Mouse (Mus musculus) forebrain, embryonic 12.5 days (tissue): Measurements from ENCODE around the gene Tes3-ps. TPM values are rescaled to one million over a fixed set of nuclear protein-coding genes. Genes with fewer than 3 reads are reported as not detected.

ENCODE experiments used
- ATAC-seq: fragments of 200-750 bp; cut with Nextera tagmentation; 2 replicates; pipeline ENCODE4 v1.8.0; 2017; ENCODE audit warnings: moderate TSS enrichment; ENCODE audit not compliant: low FRiP score
- H3K27ac ChIP-seq: fragments of 300-500 bp; sonication (generic); 2 replicates; pipeline ENCODE4 v1.5.1; 2016; ENCODE audit warnings: mild to moderate bottlenecking
- H3K27me3 ChIP-seq: fragments of 300-500 bp; sonication (generic); 2 replicates; pipeline ENCODE4 v1.6.1; 2016; ENCODE audit warnings: mild to moderate bottlenecking
- H3K36me3 ChIP-seq: fragments of 300-500 bp; sonication (generic); replicated peaks from 2 replicates; pipeline ENCODE4 v1.6.1; 2016; ENCODE audit warnings: mild to moderate bottlenecking
- H3K4me1 ChIP-seq: fragments of 300-500 bp; sonication (generic); 2 replicates; pipeline ENCODE4 v1.6.1; 2016
- H3K4me2 ChIP-seq: fragments of 300-500 bp; sonication (generic); 2 replicates; pipeline ENCODE4 v1.6.1; 2016; ENCODE audit warnings: mild to moderate bottlenecking, moderate library complexity
- H3K4me3 ChIP-seq: fragments of 300-500 bp; sonication (generic); replicated peaks from 2 replicates; pipeline ENCODE4 v1.5.1; 2016; ENCODE audit warnings: mild to moderate bottlenecking
- H3K9ac ChIP-seq: fragments of 300-500 bp; sonication (generic); 2 replicates; pipeline ENCODE4 v1.6.1; 2016; ENCODE audit warnings: mild to moderate bottlenecking
- H3K9me3 ChIP-seq: fragments of 300-500 bp; sonication (generic); 2 replicates; pipeline ENCODE4 v1.6.1; 2016
- WGBS: fragments of 180-500 bp; shearing (Covaris S2); methylation state at CpG from one replicate; pipeline ENCODE4 v1.1.7; 2016; 5-methylcytosine and 5-hydroxymethylcytosine counted together
- polyA plus RNA-seq: library from polyadenylated mRNA; unstranded; fragments of >200 nt; fragmentation: Nextera tagmentation; extraction: Ambion mirVana; gene quantifications from 2 replicates; pipeline ENCODE4 v1.2.1, GENCODE M21; 2016

Gene Tes3-ps
- 0.97 and 1.5 TPM in 2 replicates for polyA plus RNA-seq

DNA sequence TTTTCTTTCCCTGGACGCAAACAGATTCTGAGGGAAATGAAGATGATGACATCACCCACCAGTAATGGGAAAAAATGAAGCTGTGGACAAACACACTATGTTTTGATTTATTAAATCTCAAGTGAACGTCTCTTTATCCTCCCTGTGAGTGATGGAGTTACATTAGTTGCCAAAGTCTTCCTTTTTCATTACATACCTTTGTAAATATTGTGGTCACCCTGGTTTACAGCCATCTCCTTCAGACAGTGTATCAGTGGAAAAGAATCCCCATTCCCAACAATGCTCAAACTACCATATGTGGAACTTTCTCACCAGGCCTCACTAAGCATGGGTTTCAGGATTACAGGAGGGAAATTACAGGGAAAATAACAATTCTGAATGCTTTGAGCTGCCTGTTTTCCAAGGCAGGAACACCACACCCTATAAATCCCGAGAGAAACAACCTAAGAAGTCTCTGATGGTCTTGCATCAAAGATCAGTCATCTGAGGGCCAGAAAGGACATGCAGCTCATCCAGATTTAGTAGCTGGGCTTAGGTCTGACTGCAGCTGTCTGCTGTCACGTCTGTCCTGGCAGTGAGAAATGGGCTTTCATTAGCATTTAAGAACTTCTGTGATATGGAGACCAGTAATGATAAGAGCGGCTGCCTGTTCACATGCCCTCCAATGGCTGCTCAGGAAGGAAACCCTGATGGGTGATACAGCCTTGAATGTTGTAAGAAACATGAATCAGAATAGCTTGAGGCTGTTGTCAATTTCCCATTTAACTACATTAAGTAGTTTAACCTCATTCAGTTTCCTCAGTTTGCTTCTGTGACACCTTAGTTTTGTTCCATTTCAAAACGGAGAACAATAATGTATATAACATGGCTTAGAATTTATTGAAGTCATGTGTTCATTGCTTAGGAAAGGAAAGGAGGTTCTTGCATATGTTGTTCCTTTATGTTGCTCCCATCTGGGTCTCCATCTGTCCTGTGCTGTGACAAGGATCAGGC lies at the start of gene Tes3-ps:
Gene Tes3-ps, plus strand, starts transcription at position 943 of the 993 bp plus-strand sequence.
- H3K36me3 ChIP-seq = no peaks in the 10 kb centered on the region
- H3K9ac ChIP-seq = no peak within 1 kb of the TSS
- no peaks in the 10 kb centered on the region for H3K4me1 ChIP-seq
- H3K27ac ChIP-seq = no peak within 1 kb of the TSS
- no peaks in the 10 kb centered on the region for H3K27me3 ChIP-seq
- no peak for ATAC-seq
- H3K4me2 ChIP-seq = no peak within 1 kb of the TSS
- no peak within 1 kb of the TSS for H3K4me3 ChIP-seq
- 86% methylated on average over 6 of the region's 6 CpGs for WGBS
- H3K9me3 ChIP-seq = no peaks in the 10 kb centered on the region

DNA sequence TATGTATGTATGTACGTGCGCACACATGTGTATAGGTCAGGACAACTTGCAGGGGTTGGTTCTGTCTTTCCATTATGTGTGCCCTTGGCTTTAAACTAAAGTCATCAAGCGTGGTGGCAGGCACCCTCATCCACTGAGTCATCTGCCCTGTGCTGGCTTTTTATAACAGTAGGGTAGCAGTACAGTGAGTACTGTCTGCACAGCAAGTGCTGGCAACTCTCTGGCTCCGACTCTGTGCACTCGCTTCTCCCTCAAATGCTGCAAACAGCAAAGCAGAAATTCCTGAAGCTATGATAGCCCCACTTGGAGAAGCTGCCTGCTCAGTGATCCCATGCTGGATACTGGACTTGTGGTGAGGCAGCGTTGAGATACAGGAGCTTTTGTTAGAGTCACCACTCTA lies 48.7 kb upstream of the Tes3-ps start:
- Histone ChIP-seq H3K4me1 (no peaks in the 10 kb centered on the region), H3K4me2 (no peak overlapping the region), H3K4me3 (no peak overlapping the region), H3K9me3 (no peaks in the 10 kb centered on the region), H3K36me3 (peaks cover 41% of the 10 kb centered on the region), H3K27me3 (no peaks in the 10 kb centered on the region), H3K9ac (no peak overlapping the region), H3K27ac (no peak overlapping the region)
- ATAC-seq = no peak
- WGBS = 97% methylated on average over 6 of the region's 6 CpGs

- Histone ChIP-seq H3K27me3 (no peaks in the 10 kb centered on the region), H3K36me3 (peaks cover 50% of the 10 kb centered on the region), H3K27ac (no peak overlapping the region), H3K4me3 (no peak overlapping the region), H3K9me3 (no peaks in the 10 kb centered on the region), H3K4me1 (no peaks in the 10 kb centered on the region), H3K9ac (no peak overlapping the region), H3K4me2 (no peak overlapping the region)
- 51% methylated on average over 5 of the region's 5 CpGs for WGBS
- ATAC-seq = peak; percentile 63; the same call in 1 of the 2 replicates
These were observed 43.8 kb upstream of the Tes3-ps start for GRCm38 (mm10) chr13:49449318-49449749.

DNA sequence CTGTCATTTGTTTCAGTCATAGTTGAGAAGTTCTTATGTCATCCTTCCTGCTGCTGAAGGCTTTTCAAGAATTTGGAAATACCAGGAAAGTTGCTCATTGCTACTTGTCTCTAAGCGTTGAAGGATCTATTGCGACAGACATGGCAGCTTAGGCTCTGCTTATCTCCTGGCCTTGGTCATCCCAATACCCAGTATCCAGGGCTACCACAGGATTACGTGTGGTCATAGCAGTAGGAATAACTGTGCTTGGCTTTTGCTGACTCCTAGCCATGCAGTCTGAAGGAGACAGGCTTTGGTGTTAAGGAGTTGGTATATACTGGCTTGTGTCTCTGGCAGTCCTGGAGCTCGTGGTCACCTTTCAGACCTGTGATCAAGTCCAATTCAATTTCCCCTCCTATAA lies 32.8 kb upstream of the Tes3-ps start:
- H3K27ac ChIP-seq = no peak overlapping the region
- peaks cover 56% of the 10 kb centered on the region for H3K36me3 ChIP-seq

GRCm38 (mm10) chr13:49460692-49461414 lies 32.3 kb upstream of the Tes3-ps start:
- Histone ChIP-seq H3K9ac (no peak overlapping the region), H3K4me1 (no peaks in the 10 kb centered on the region), H3K36me3 (peaks cover 60% of the 10 kb centered on the region), H3K4me2 (no peak overlapping the region), H3K27ac (no peak overlapping the region), H3K9me3 (no peaks in the 10 kb centered on the region), H3K4me3 (no peak overlapping the region), H3K27me3 (no peaks in the 10 kb centered on the region)
- 83% methylated on average over 5 of the region's 5 CpGs for WGBS
- ATAC-seq = no peak

More for the DNA sequence above, 32.8 kb upstream of the Tes3-ps start:
- Histone ChIP-seq H3K27me3 (no peaks in the 10 kb centered on the region), H3K4me1 (no peaks in the 10 kb centered on the region), H3K4me2 (no peak overlapping the region), H3K9ac (no peak overlapping the region), H3K4me3 (no peak overlapping the region), H3K9me3 (no peaks in the 10 kb centered on the region)
- ATAC-seq = no peak
- 91% methylated on average over 4 of the region's 4 CpGs for WGBS

- Histone ChIP-seq H3K27ac (no peak overlapping the region), H3K9ac (no peak overlapping the region), H3K36me3 (peaks cover 60% of the 10 kb centered on the region), H3K4me3 (no peak overlapping the region), H3K4me1 (no peaks in the 10 kb centered on the region), H3K4me2 (no peak overlapping the region), H3K9me3 (no peaks in the 10 kb centered on the region), H3K27me3 (no peaks in the 10 kb centered on the region)
- WGBS = 89% methylated on average over 15 of the region's 15 CpGs
- no peak for ATAC-seq
These were observed 31.5 kb upstream of the Tes3-ps start for GRCm38 (mm10) chr13:49461458-49462132.

DNA sequence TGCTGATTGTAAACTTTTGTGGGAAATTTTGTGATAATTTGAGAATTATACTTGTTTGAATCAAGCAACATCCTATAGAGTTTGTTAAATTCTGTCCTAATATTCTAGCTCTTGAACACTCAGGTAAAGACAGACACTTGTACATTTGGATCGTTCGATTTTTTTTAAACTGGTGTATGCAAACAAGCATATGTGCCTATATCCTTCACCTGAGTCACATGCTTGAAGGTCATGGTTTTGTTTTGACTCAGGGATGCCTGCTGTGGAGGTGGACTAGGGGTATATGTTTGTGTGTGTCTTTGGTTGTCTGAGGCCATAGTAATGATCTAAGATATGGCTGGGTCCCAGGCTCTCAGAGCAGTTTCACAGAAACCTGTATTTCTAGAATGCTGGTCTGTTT lies 30.2 kb upstream of the Tes3-ps start:
- no peak for ATAC-seq
- H3K4me1 ChIP-seq = no peaks in the 10 kb centered on the region
- H3K4me3 ChIP-seq = no peak overlapping the region
- no peaks in the 10 kb centered on the region for H3K9me3 ChIP-seq
- H3K4me2 ChIP-seq = no peak overlapping the region
- H3K27me3 ChIP-seq = no peaks in the 10 kb centered on the region
- H3K36me3 ChIP-seq = peaks cover 56% of the 10 kb centered on the region
- H3K27ac ChIP-seq = no peak overlapping the region
- H3K9ac ChIP-seq = no peak overlapping the region
- 96% methylated on average over 2 of the region's 2 CpGs for WGBS

- Histone ChIP-seq H3K4me1 (no peaks in the 10 kb centered on the region), H3K27me3 (no peaks in the 10 kb centered on the region), H3K4me2 (no peak overlapping the region), H3K9me3 (no peaks in the 10 kb centered on the region), H3K27ac (no peak overlapping the region), H3K4me3 (no peak overlapping the region), H3K9ac (no peak overlapping the region), H3K36me3 (peaks cover 42% of the 10 kb centered on the region)
- ATAC-seq = no peak
- WGBS = 94% methylated on average over 4 of the region's 4 CpGs
These were observed 27.2 kb upstream of the Tes3-ps start for GRCm38 (mm10) chr13:49465875-49466274.

DNA sequence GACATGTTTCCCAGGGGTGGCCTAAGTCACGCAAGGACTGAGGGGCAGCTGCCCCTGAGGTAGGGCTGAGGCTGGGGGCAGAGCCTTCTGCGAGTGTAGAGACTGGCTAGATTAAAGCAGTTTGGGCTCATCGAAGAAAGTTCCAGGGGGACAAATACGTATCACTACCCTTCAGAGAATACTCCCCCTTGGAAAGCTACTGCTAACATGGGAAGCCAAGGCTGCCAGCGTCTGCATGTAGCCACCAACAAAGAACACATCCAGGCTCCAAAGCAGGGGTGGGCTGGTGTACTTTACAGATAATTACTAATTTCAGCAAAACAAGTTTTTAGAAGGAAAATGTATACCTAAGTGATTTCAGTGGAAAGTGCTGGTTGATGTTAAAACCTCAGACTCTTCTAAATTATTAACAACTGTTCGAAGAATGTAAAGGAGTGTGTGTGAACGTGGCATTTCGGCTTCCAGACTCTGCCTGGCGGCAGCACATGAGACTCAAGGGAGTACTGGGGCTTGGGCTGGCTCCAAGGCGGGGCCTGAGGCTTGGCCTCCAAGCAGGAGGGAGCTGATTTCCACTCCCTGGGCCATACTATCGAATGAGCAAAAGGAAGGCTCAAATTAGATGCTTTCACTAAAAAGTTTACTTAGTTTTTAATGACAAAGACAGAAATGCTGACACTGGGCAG lies 26.6 kb upstream of the Tes3-ps start:
- Histone ChIP-seq H3K27ac (no peak overlapping the region), H3K9ac (no peak overlapping the region), H3K4me3 (no peak overlapping the region), H3K4me1 (no peaks in the 10 kb centered on the region), H3K36me3 (peaks cover 36% of the 10 kb centered on the region), H3K4me2 (no peak overlapping the region), H3K9me3 (no peaks in the 10 kb centered on the region), H3K27me3 (no peaks in the 10 kb centered on the region)
- WGBS = 87% methylated on average over 11 of the region's 11 CpGs
- no peak for ATAC-seq

DNA sequence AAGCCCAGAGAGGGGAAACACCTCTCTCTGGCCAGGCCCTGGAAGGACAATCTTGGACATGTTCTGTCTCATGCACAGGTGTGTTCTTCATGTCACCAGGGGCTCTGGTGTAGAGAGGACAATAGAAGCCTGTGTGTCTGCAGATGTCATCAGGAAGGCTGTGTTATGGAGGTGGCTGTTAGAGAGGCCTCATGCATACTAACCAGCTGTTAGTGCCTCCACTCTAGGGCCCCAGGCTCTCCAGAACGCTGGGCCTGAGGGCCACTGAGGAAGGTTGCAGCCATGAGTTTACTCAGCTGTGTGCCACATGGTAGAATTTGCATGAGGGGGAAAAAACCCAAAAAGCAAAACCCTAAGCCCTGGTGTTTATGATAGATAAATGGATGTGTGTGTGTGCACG lies 25.5 kb upstream of the Tes3-ps start:
- H3K4me3 ChIP-seq = no peak overlapping the region

DNA sequence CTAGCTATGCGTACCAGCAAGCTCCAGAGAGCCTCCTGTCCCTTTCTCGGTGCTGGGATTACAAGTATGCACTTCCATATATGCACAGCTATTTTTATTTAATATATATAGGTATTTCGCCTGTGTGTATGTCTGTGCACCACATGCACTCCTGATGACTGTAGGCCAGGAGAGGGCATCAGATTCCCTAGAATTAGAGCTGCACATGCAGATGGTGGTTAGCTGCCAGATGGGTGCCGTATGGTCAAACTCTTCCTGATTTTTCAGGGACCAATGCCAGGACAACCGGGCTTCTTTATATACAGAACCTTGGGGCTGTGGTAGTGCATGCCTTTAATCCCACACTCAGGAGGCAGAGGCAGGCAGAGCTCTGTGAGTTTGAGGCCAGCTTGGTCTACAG lies 24.1 kb upstream of the Tes3-ps start:
- ATAC-seq = no peak
- Histone ChIP-seq H3K27ac (no peak overlapping the region), H3K4me1 (no peaks in the 10 kb centered on the region), H3K27me3 (no peaks in the 10 kb centered on the region), H3K4me3 (no peak overlapping the region), H3K4me2 (no peak overlapping the region), H3K9me3 (no peaks in the 10 kb centered on the region), H3K9ac (no peak overlapping the region), H3K36me3 (peaks cover 18% of the 10 kb centered on the region)
- 96% methylated on average over 5 of the region's 5 CpGs for WGBS

More for the DNA sequence above, 25.5 kb upstream of the Tes3-ps start:
- no peak overlapping the region for H3K4me2 ChIP-seq
- H3K9ac ChIP-seq = no peak overlapping the region
- H3K9me3 ChIP-seq = no peaks in the 10 kb centered on the region
- no peak overlapping the region for H3K27ac ChIP-seq
- H3K36me3 ChIP-seq = peaks cover 26% of the 10 kb centered on the region
- no peaks in the 10 kb centered on the region for H3K27me3 ChIP-seq
- no peaks in the 10 kb centered on the region for H3K4me1 ChIP-seq
- no peak for ATAC-seq
- 86% methylated on average over 2 of the region's 2 CpGs for WGBS
